Mouse (Mus musculus): Measurements from ENCODE around the gene Ttc7. TPM values are rescaled to one million over a fixed set of nuclear protein-coding genes. Genes with fewer than 3 reads are reported as not detected.

Gene Ttc7
- total RNA-seq, 1 experiment from 2014 or later, result 13.2 TPM

DNA sequence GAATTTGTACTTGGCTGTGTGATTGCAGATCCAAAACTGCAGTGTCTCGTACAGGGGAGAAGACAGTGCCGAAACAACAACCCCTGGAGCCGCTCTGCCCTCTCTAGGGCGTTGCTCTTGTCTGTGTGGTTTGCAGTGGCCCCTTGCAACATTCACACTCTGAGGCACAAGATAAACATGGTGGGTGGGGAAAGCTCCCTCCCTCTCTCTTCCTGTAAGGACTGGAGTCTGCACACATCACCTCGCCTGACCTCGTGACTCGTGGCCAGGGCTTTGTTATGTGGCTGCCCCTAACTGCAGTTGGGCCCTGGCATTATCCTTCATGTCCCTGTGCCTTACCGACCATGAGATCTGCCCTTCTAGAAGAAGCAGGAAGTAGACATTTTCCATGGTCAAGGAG, 82.6 kb downstream of the Ttc7 start:
- DNase-seq, result no peak

- no peak for DNase-seq
Observed at GRCm38 (mm10) chr17:87366520-87366919, 83.8 kb downstream of the Ttc7 start.

DNA sequence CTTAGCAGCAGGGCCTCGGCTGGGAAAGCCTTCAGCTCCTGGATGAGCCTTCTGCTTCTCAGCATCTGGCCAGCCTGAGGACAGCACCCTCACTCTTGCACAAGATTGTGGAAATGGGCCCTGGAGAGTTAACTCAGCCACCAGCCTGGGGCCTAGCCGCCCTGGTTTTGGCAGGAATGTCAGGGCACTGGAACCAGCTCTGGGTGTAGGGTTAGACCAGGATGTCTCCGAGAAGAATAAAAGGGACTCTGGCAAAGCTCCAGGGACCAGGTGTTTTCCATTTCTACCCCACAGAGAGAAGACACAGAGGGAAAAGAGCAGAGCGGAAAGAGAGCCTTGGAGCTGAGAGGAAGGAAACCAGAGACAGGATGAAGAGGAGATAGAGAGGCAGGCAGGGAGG, 84.5 kb downstream of the Ttc7 start:
- peak; percentile 67 for DNase-seq

- DNase-seq, result peak; percentile 85
Observed at GRCm38 (mm10) chr17:87367640-87368039, 85.0 kb downstream of the Ttc7 start.

DNA sequence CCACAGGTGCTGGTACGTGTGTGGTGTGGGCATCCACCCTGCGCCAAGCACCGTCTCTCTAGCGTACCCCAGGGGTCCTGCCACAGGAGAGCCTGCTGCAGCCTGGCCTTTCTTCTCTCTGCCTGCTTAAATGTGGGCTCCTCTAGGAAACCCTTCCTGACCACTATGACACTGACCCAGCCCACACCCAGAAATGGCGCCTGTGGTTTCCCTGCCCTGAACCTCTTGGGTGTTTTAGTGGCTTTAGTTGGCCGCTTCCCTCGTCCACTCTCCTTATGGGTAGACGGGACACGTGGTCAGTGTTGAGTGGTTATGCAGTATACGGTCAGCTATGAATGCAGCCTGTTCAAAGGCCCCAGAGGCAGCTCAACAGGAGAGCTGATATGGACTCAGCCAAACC, 85.8 kb downstream of the Ttc7 start:
- no peak for DNase-seq

DNA sequence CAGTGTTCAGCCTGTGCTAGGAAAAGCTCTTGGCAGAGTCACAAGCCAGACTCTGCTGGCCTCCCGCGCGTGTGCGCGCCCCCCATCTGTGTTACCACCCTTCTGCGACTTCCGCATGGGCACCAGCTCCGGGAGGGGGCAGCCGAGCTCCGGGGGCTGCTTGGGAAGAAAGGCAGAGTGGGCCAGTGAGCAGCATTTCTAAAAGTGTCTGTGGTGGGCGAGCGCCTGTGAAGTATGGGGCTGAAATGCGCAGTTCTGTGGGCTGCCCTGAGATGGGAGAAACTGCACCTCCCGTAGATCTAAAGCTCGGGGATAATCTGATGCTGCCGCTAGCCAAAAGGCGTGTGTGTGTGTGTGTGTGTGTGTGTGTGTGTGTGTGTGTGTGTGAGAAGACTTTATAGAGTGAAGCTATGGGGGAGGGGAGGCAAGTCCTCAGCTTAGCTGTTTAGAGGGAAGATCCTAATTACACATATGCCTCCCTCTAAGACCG, 86.6 kb downstream of the Ttc7 start:
- no peak for DNase-seq

DNA sequence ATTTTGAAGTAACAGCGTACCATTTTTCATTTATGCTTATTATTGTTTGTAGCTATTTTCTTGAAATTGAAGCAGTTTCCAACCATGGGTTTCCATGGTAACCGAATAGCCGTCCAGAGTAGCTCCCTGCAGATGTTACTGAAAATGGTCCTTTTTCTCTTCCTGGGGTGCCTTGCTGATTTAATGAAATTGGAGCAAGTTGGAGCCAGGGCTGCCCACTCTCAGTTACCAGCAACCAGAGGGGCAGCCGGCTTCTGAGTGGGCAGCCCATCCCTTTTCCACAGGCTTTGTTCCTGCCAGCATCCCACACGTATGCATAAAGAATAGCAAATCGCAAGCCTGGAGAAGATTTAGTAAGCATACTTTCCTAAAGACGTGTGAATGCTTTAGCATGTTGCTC, 89.5 kb downstream of the Ttc7 start:
- no peak for DNase-seq

- no peak for DNase-seq
Observed at GRCm38 (mm10) chr17:87373327-87373726, 90.6 kb downstream of the Ttc7 start.

DNA sequence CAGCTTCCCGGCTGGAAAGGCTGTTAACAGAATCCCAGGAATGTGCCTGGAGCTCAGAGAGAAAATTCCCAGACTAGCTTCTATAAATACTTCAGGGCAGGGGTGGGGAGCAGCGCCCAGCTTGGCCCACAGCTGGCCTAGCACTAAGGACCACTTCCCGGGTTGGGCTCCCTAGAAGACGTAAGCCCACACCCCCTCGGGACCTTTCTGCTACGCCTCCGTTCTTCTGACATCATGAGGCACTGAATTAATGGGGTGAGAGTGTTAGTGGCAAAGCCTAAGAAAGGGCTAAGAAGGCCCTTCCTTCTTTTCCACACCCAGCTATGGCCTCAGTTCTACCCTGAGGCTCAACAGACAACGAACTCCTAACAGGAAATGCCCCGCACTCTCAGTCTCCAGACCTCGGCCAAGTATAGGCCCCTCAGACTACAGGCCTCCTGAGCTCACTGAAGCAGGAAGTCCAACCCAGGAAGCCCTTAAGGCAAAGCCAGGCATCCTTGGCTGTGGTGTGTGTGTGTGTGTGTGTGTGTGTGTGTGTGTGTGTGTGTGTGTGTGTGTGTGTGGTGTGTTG, 93.3 kb downstream of the Ttc7 start:
- DNase-seq, result no peak

GRCm38 (mm10) chr17:87376831-87377471, 94.3 kb downstream of the Ttc7 start:
- DNase-seq, result no peak

GRCm38 (mm10) chr17:87377536-87377935, 94.8 kb downstream of the Ttc7 start:
- DNase-seq, result peak; percentile 43

- no peak for DNase-seq
Observed at GRCm38 (mm10) chr17:87378354-87379159, 95.9 kb downstream of the Ttc7 start.

GRCm38 (mm10) chr17:87379160-87379624, 96.5 kb downstream of the Ttc7 start:
- DNase-seq, result no peak

GRCm38 (mm10) chr17:87379821-87380220, 97.1 kb downstream of the Ttc7 start:
- peak; percentile 63 for DNase-seq

DNA sequence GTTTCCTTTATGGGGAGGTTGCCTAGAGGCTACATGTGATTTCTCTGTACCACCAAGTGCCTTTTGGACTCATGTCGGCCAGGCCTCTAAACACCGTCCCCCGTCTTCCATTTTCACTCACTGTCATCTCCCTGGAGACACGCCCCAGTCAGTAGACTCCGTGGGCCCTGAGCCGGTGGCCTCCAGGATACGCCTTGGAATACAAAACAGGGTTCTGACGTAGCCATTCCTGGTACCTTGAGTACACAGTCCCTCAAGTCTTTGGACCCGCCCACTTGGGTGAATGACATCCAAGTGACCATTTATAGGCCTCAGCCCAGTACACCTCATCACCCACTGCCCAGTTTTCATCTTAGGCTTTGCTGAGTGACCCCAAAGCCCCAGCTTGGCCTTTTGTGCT, 98.0 kb downstream of the Ttc7 start:
- DNase-seq, result no peak

DNA sequence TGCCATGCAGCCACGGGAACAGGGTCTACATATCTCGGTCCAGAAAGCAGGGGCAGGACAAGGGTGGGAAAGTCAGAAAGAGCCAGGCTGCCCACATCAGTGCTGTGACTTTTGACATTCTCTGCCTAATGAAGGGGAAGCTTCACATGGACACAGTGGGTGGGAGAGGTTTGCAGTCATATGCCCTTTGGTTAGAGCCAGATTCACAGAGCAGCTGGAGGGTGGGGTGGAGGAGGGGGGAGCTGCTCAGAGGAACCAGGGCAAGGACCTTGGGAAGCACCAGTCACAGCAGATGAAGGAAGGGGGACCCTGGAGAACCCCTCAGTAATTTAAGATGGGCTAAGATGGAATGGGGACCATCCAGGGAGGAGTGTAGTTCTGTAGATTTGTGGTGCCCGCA, 103.1 kb downstream of the Ttc7 start:
- no peak for DNase-seq

DNA sequence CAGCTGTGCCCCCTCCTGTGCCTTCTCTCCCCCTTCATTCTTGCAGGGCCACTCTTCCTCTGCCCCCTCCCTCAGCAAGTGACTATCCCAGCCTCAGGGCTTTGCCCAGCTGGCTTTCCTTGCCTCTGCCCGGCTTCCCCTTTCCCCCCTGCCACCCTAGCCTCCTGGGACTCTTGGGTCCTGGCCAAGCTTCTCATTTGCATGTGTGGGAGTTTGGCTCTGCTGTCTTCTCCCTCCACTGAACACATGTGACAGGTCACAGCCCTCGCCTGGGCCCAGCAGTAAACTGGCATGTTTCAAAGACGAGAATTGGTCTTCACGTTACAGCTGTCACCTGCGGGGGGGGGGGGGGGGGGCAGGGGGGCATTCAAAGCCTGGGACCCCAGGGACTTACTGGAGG, 104.4 kb downstream of the Ttc7 start:
- peak; percentile 61 for DNase-seq

GRCm38 (mm10) chr17:87391242-87391641, 108.6 kb downstream of the Ttc7 start:
- peak; percentile 48 for DNase-seq

- no peak for DNase-seq
Observed at GRCm38 (mm10) chr17:87397088-87397487, 114.4 kb downstream of the Ttc7 start.

DNA sequence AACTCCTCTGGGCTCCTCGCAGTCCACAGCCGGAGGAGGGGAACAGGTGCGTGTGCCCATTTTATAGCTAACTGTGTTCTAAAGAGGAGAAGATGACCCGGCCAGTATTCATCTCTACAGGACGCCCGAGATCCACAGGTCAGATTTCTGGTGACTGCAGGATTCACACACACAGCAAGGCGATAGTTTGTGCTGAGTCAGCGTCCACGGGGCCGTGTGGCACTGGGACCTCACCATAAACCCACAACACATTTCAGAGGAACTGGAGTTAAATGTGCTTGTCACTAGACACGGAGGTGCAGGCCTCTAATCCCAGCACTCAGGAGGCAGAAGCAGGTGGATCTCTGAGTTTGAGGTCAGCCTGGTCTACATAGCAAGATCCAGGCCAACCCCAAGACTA, 119.8 kb downstream of the Ttc7 start:
- DNase-seq, result no peak

- DNase-seq, result no peak
Observed at GRCm38 (mm10) chr17:87403462-87403861, 120.8 kb downstream of the Ttc7 start.

DNA sequence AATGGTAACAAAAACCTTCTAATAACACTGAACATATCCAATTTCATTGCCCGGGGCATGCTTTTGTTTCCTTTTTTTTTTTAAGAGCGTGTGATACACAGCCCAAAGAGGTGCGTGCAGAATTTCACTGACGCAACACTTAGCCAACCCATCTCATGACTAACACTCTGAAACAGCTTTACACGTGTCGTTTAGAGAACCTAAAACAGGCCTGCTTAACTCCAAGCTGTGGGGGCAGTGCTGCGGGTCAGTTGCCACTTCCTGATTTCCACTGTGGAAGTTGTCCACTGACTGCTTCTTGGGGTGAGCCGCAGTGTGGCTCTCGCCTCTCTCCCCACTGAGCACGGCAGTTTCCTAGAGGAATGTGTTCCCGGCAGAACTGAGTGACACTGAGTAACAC, 122.9 kb downstream of the Ttc7 start:
- no peak for DNase-seq

- DNase-seq, result no peak
Observed at GRCm38 (mm10) chr17:87406646-87407045, 124.0 kb downstream of the Ttc7 start.
